Mouse (Mus musculus) common myeloid progenitor, adult 5-6 weeks (primary cell): ENCODE measurements around the gene Fbxw7. TPM values are rescaled to one million over a fixed set of nuclear protein-coding genes. Genes with fewer than 3 reads are reported as not detected.
A peak's percentile ranks its signal among the peaks of the same experiment; 100 is the strongest.

Source experiments
- ATAC-seq: replicated peaks from 2 replicates; pipeline ENCODE4 v1.8.0; 2016; ENCODE audit warnings: low read depth, mild to moderate bottlenecking, moderate TSS enrichment, inconsistent platforms; ENCODE audit not compliant: poor library complexity, severe bottlenecking
- total RNA-seq: library from RNA; stranded (forward); fragments of 200-1000, 187-1606 nt; gene quantifications from 2 replicates; pipeline ENCODE4 v1.2.3, GENCODE M21; 2017

Gene Fbxw7
- total RNA-seq, 1 experiment from 2014 or later, result 20.3 TPM

DNA sequence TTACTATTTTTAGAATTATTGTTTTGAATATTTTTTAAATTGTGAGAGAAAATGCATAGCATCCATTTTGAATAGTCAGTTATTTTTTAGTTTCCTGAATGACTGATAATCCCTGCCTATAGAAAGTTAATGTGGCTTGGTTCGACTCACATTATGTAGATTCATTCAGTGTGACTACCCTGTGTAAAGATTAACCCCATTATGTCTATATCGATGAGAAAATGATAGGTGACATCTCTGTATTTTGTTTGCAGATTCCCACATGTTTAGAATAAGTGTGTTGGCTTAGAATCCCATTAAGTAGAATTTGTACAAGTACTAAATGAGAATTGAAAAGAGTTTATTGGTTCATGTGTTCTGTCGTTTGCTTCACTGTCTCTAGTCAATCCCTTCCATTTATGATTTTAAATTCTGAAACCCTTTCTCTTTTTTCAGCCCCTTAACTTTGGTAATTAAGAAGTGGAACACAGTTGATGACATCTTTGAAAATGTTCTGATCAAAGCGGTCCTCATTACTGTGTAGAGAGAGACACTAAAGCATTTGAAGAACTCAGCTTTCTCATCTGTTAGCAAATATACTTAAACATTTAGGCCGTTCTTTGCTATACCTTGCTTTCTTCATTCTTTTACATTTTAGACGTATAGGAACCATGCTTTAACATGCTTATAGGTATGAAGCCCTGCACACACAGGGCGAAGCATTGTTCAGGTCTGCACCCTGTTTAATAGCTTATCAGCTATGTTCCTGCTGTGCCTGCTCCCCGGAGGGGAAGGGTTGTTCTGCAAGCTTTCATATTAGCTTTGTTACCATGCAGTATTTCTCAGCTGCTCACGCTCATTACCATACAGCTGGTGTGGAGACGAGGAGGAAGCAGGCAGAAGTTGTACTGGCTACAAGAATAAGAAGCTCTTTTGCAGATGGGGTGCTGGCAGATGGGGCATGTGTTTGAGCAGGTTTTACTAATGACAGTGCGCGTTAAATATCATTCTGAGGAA, 122.6 kb downstream of the Fbxw7 start:
- peak; percentile 71 for ATAC-seq

- peak; percentile 87 for ATAC-seq
Observed at GRCm38 (mm10) chr3:84944933-84945332, 129.9 kb downstream of the Fbxw7 start.

DNA sequence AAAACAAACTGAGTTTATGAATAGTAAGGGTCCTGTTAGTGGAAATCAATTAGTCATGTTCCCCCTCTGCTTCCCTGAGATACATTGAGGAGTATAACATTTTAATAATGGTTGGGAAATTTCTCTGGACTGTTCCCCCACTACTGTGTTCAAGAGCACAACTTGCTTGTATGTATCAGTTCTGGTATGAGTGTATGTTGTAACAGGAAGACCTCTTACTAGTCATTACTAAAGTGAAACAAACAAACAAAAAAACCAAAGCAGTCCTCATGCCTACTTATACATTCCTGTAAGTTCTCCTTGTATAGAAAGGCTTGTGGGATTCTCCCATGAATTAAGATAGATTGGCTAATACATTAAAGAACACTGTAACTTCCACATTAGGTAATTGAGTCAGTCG, 131.3 kb downstream of the Fbxw7 start:
- ATAC-seq, result no peak

DNA sequence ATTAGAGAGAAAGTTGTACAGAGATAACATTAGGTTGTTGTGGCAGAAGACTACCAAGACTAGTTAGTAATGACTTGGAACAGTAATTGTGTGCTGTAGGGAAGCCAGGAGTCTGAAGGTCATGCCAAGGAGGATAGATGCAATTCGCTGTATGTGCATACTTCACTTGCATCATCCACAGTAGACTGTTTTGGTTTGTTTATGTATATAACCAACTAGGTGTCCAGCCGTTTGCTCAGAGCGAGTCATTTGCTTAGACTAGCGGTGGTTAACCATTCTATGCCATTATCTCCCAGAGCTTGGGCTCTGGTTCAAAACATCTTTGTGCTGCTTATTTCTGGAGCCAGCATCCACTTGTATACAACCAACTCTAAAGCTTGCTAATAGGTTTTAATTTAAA, 134.3 kb downstream of the Fbxw7 start:
- no peak for ATAC-seq

GRCm38 (mm10) chr3:84951698-84952097, 136.6 kb downstream of the Fbxw7 start:
- ATAC-seq, result no peak

DNA sequence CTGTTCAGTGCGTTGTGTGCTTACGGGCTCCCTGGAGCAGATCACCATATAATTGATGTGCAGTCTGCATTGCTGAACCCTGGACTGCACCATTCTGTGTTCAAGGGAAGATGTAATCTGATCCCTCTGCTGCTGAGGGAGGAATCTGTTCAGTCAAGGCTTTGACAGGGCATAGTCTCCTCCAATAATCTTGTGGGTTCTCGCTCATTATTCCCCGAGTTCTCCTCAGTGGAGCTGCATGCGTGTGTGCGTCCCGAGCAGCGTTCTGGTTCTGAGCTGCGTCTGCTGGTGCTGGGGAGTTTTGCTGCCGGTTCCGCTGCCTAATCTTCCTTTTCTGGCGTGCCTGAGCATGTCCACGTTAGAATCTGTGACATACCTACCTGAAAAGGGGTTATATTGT, 137.1 kb downstream of the Fbxw7 start:
- ATAC-seq, result no peak

DNA sequence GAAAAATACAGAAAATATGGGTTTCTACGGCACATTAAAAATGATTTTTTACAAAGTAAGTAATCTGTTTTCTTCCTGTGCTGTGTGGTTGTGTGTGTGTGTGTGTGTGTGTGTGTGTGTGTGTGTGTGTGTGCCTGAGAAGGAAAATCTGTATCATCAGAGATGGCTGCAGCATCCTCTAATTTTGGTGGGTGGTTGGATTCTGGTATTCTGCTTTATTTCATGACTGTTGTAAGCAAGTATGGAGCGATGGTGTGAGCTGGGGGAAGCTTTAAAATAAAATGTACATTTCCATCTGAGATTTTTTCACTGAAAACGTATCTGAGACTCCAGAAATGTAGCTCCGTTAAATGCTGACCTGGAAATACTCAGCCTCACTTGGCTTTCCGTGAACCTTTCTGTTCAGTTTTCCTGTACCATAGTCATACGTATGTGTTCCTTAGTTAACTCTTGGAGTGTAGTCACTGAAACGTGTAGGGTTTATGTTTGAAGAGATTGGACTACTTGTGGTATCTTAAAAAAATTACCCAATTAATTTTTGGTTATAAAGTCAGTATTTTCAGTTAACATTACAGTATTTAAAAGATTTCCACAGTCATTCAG, 137.6 kb downstream of the Fbxw7 start:
- no peak for ATAC-seq

- no peak for ATAC-seq
Observed at GRCm38 (mm10) chr3:84955011-84955775, 140.1 kb downstream of the Fbxw7 start.

DNA sequence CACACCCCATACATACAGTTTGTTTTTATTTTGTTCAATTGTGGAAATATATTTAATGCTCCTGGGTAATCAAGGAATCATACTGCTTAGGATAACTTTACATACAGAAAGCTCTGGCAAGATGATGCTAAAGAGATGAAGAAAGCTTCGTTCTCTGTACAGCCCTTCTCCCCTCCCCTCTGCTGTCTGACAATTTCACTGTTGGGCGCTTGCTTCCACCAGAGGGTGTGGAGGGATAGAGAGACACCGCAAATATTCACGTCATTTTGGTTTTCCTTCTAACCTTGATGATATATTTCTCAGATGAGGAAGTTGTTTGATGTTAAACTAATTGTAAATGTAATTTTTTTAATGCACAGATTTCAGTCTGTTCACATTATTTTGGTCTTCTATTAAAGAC, 140.8 kb downstream of the Fbxw7 start:
- ATAC-seq, result no peak

DNA sequence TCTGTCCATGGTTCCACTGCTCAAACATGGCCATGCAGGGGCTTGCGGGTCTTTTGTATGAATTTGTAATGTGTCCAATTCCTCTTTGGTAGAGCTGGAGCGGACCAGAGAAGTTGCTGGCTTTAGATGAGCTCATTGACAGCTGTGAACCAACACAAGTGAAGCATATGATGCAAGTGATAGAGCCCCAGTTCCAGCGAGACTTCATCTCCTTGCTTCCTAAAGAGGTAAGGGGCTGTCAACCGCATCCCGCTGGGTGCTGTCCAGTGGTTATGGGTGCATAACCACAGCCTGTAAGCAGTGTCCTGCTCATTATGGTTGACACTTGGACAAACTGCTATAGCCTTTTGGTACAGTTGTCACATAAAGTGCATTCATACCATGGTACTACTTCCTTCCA, 150.1 kb downstream of the Fbxw7 start:
- ATAC-seq, result no peak

GRCm38 (mm10) chr3:84967364-84967763, 152.3 kb downstream of the Fbxw7 start:
- ATAC-seq, result no peak

- no peak for ATAC-seq
Observed at GRCm38 (mm10) chr3:84971561-84971960, 156.5 kb downstream of the Fbxw7 start.

GRCm38 (mm10) chr3:84972881-84973280, 157.8 kb downstream of the Fbxw7 start:
- ATAC-seq, result no peak

DNA sequence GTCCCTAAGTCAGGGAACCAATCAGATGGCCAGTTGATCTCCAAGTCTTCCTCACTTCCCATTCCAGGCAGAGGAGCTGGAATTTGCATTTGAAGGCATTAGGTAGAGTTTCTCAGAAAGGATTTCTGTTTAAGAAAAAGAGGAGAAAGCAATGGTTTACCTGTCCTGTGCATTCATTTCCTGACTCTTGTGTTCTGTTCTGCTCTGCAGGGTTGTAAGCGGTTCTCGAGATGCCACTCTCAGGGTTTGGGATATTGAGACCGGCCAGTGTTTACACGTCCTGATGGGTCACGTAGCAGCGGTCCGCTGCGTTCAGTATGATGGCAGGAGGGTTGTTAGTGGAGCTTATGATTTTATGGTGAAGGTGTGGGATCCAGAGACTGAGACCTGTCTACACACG, 159.1 kb downstream of the Fbxw7 start:
- ATAC-seq, result no peak

- ATAC-seq, result no peak
Observed at GRCm38 (mm10) chr3:84978676-84979075, 163.6 kb downstream of the Fbxw7 start.

- ATAC-seq, result no peak
Observed at GRCm38 (mm10) chr3:84980158-84980557, 165.1 kb downstream of the Fbxw7 start.

DNA sequence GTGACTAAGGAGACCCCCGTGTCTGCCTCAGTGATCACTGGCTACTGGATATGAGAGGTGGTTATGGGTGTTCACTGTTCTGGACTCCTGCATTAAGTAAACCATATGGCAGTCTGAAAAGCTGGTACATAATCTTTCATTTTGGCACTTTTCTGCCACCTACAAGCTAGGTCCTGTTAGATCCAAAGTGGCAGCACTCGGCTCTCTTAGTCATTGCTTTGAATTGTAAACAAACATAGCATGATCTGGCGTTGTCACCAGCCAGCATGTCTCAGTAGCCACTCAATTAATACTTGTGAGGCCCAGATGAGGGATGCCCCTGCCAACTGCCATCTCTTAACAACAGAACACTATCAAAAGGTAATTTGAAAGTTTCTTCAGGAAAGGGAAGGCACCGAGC, 167.6 kb downstream of the Fbxw7 start:
- no peak for ATAC-seq

DNA sequence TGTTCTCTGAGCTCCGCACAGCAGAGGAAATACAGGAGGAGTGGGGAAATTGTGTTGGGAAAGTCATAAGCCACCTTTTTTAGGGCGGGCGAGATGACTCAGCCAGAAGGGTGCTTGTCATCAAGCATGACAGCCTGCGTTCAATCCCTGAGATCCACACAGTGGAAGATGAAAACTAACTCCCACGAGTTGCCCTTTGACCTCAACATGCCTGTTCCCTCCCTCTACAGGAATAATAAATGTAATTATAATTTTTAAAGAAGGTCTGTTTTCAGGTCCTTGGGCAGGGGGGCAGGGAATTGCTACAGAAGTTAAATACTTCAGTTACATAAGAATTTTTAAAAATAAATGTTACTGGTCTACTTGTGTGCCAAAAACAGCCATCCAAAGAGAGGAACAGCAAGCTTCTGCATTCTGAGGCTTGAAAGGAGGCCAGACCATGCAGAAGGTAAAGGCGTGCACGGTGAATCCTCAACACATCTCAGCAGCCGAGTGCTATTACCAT, 170.1 kb downstream of the Fbxw7 start:
- ATAC-seq, result no peak

- no peak for ATAC-seq
Observed at GRCm38 (mm10) chr3:84988880-84989279, 173.8 kb downstream of the Fbxw7 start.

- no peak for ATAC-seq
Observed at GRCm38 (mm10) chr3:85005257-85005656, 190.2 kb downstream of the Fbxw7 start.

- ATAC-seq, result no peak
Observed at GRCm38 (mm10) chr3:85012889-85013288, 197.8 kb downstream of the Fbxw7 start.
